Mouse (Mus musculus) testis, postnatal 14 days (tissue): ENCODE measurements around the gene Magi3.

Experiments used
- DNase-seq: peaks from one replicate; pipeline ENCODE4 v3.0.0; 2021; ENCODE audit warnings: low spot score

Gene Magi3

DNA sequence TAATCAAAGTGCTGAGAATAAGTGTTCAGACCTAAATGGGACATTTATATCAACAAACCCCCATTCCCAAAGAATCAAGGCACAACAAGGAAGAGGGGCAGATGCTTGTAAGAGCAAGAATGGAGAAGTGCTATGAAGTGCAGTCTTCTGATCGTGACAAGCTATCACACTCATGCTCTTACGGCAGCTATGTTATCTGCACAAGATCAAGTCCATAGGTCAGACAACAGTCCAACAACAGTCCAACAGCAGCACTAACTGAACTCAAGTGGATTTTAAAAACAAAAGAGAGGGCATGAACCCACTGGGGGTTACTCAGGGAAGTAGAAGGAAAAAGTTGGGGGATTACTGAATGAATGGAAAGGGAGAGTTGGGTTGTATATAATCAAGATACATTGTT, 30.4 kb downstream of the Magi3 start:
- DNase-seq = no peak

DNA sequence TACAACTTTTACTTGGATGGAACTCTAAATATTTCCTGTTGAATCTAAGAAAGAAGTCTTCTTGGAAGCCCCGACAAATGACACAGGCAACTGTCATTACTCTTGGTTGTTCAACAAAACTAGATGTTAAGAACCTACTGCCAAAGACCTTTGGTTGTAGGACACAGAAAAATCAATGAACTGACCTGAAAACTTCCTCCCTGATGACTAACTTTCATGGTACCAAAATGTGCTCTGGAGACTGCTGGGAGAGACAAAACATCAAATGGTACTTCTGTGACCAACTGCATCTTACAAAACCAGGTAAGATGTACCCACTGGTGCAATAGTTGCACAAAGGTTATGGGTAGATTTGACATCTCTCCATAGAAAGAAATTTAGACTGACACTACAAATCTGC, 30.9 kb downstream of the Magi3 start:
- no peak for DNase-seq

DNA sequence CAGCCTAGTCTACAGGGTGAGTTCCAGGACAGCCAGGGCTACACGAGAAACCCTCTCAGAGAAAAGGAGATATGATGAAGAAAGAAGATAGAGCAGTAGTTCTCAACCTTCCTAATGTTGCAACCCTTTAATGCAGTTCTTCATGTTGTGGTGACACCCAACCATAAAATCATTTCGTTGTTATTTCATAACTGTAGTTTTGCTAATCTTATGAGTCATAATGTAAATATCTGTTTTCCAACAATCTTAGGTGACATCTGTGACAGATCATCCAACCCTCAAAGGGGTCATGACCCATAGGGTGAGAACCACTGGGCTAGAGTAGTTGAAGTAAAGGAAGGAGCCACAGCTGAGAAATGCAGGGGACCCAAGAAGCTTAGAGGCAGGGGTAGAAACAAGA, 35.9 kb downstream of the Magi3 start:
- no peak for DNase-seq

DNA sequence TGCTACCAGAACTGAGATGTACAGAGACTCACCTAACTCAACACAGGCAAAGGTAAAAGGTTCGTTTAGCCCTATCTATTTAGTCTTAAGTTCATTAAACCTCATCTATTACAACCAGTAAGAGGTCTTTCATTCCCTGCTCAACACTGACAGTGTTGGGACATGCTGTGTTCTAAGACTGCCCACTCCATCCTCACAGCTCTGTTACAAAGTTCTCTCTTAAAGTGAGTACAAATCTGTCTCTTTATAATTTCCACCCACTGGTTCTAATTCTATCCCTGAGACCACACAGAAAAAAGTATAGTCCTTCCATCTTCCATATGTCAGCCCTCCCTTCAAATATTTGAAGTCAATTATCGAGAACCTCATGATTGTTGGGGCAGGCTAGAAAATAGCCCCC, 36.5 kb downstream of the Magi3 start:
- no peak for DNase-seq

DNA sequence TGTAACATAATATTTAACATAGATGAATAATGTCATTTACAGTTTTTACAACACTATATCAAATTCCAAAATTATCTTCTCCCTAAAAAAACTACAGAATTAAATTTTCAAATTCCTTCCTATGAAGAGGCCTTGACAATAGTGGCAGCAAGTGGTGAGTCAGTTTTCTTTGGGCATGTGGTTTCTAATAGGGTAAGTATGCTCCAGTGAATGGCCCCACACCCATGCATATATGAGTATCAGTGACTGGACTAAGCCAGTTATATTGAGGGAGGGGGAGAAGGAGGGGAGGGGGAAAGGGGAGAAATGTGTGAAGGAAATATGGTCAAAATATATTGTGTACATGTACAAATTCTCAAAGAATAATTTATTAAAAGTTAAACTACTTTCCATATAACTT, 37.5 kb downstream of the Magi3 start:
- DNase-seq = no peak

DNA sequence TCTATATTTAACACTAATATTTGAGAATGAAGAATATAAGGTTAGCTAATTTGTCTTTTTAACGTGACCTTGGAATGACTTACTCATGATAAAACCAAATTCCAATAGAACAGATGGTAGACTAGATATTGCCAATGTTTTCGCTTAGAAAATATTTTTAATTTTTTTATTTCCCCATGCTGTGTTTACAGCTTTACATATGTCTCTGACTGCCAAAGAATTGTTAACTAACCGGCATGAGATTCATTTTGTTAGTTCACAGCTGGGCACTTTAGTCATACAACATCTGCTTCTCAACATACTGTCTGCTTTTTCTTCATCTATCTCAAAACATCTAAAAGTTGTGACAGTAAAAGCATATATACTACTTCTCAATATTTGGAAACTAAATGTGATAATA, 58.8 kb downstream of the Magi3 start:
- no peak for DNase-seq

DNA sequence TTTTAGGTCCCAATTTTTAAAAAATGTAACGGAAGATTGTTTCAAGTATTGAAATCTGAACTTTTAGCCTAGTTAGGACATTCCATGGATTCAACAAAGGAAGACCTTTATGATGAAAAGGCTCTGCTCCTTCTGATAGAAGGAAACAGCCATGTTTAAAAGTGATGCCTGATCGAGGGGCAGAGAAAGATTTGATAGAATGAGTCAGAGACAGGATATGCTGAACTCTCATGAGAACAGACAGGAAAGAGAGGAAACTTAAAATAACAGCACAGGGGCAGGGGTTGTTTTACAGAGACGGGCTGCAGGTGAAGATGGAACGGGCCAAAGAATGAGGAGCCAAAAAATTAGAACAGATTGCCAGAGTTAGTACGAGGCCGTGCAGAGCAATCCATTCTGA, 59.6 kb downstream of the Magi3 start:
- DNase-seq = no peak

DNA sequence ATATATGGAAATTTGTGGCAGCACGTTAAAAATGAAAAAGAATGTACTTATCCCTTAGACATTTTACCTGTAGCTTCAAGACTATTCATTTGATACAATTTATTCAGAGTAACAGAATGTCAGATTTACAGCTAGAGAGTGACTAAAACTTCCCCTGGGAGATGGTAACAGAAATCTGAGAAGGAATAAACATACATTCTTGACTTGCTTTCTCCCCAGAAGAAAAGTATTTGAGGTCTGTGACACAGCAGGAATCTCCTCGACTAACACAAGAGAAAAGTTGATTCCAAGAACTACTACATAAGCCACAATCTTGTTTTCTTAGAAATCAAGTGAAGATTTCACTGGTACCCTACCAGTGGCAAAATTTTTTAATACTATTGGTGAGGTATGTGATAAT, 70.0 kb downstream of the Magi3 start:
- DNase-seq = no peak

DNA sequence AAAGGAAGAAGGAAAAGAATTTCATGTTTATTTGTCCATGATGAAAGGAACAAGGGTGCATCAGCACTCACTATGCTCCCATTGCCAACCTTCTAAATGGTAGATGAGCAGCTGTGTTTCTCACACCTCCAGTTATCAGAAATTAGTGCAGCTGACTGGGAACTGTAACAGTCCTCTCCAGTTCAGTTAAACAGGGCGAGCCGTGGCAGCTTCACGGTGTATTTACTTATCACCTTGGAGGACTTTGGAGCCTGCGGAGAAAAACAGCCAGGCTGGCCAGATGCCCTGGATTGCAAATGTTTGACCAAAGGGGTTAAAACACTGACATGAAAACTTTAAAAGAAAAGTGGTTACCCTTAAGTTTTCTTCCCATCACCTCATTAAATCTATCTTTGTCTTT, 77.8 kb downstream of the Magi3 start:
- no peak for DNase-seq

DNA sequence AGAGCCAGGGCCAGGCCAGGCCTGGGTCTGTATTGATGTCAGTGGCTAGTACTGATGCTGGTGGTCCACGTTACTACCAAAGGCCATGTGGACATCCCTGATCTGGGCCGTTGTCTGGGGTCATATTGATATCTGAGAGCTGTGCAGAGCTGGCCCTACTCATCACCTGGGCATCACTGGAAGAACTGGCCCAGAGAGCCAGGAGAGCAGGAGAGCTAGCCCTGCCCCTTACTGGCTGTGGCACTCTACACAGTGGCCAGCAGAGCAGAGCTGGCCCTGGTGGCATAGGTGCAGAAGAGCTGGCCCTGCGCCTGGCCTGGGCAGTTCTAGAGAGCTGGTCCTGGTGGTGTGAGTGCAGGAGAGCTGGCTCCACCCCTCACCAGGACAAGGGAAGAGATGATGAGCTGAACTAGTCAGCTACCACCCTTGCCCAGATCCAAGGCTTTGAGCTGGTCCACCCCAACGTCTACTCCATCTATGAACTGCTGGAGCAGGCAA, 81.2 kb downstream of the Magi3 start:
- no peak for DNase-seq

DNA sequence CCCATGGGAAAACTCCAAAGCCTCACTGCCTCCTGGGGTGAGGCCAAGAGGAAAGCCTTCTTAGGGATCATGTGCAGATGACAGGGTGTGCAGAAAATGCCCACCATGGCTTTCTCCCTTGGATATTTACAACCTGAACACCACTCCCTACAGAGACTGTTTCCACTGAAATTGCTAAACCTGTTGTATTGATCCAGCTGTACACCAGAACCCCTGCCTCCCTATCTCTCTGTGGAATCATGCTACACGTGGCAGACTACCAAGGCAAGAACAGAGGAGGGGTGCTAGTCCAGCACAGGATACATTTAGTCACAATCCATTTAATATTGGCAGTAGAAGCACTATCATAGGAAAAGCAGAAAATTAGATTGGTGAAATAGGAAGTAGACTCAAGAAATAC, 94.5 kb downstream of the Magi3 start:
- DNase-seq = no peak

DNA sequence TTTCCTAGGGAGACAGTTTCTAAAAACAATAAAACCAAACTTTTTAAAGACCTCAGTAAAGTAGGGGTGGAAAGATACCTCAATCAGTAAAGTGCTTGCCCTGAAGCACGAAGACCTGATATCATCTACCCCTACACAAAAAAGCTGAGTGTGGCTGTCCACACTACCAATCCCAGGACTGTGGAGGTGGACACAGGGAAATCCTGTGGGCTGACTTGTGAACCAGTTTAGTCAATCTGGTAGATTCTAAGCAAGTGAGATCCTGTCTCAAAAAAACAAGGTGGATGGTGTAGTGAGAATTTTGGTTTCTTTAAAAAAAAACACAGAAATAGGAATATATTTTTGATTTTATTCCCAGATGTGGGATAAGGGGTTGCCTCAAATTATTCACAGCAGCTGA, 96.3 kb downstream of the Magi3 start:
- DNase-seq = no peak

DNA sequence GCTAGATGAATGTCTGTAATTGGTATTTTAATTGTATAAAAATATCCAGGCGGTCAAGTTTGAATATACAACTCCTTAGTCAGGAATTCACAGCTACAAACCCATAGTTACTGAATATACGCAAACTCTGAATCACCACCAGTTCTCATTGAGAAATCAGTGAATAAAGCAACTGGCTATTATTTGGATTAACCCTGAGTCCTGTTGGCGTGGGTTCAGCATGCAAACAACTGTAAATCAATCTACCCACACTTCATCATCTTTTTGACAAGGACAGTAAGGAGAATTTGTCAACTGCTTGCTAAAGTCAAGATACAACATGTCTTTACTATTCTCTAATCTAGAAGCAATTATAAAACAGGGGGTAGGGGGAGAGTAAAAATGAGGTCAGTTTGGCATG, 110.7 kb downstream of the Magi3 start:
- no peak for DNase-seq

DNA sequence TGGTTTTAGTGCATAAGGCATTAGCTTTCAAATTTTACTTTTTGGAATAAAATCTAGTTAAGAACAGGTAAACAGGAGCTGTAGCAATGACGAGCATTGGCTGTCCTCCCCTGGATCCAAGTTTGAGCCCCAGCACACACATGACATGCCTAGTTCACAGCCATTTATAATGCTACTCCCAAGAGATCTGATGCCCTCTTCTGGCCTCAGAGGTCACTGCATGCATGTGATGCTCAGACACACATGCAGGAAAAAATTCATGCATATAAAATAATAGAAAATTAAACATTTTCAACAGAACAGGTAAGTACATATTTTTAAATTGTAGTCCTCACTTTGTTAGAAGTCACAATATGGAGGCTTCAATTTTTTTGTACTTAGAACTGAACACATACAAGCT, 115.2 kb downstream of the Magi3 start:
- no peak for DNase-seq

DNA sequence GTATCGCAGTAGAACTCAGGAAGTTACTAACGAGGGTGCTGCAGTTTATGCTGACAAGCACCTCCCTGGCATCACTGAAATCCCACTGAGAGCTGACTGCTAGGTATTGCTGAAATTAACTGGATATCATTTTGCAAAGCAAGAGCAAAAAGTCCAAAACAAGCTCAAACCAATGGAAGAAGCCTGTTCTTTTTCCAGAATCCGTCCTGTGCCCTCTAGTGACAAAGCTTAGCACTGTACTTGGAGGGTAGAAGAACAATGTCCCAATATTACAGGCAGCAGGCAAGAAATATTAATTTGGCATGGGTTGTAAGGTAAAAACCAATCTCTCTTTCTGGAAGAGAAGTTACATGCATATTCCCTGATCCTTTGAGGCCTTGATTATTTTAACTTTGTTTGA, 118.5 kb downstream of the Magi3 start:
- no peak for DNase-seq

DNA sequence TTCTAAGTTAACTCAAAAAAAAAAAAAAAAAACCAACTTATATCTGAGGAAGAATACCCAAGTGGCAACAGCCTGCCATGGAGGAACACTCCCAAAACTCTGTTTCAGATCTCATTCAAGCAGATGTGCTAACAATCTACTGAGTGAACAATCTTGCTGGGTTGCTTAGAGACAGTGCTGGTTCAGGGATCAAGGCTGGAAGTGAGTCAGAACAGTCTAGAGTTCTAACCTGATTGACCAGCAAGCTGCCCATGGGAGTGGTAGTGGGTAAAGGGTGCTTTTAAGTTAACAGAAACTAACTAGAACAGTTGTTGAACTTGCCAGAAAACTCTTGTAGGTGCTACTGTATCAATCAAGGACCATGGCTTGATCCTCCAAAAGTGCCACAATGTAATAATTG, 118.9 kb downstream of the Magi3 start:
- peak; percentile 12 for DNase-seq

DNA sequence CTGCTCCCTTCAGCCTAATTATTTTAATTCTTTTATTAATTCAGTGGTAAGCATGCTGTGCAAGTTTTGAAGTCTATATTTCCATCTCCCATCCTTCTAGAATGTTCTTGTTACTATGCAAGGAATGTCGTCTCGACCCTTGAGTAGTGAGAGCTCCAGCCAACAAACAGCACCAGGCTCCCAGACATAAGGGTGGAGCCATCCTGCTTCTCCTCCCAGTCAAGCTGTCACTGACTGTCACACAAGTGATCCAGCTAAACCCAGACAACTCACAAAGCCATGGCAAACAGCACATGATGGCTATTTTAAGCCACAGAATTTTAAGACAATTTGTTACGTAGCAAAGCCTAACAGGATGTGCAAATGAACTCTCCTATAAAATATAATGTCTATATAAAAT, 124.2 kb downstream of the Magi3 start:
- DNase-seq = no peak

DNA sequence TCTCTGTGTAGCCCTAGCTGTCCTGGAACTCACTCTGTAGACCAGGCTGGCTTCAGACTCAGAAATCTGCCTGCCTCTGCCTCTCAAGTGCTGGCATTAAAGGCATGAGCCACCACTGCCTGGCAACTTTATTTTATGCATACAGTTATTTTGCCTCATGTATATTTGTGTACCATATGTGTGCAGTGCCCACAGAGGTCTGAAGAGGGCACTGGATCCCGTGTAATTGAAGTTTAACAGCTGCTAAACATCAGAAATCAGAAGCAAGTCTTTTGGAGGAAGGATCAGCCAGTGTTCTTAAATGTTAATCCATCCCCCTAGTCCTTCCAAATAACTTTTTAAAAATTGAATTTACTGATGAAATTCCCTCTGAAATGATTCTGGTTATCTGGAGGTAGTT, 125.5 kb downstream of the Magi3 start:
- DNase-seq = no peak

DNA sequence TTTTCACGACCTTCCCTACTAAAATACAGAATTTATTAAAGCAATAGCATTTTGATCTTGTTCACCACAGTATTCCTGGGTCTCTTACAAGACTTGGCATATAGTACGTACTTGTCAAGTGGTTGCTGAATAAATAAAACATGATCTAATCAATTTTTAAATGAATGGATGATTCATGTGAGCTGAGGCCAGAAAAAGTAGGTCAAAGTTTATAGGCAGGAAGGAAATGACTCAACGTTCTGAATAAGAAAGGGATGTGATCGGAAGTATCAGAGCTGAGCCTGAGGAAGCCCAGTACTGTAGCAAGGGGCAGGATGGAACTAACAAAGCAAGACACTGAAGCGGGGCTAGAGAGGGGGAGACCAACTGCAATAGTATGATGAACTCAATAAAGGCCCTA, 127.4 kb downstream of the Magi3 start:
- no peak for DNase-seq

DNA sequence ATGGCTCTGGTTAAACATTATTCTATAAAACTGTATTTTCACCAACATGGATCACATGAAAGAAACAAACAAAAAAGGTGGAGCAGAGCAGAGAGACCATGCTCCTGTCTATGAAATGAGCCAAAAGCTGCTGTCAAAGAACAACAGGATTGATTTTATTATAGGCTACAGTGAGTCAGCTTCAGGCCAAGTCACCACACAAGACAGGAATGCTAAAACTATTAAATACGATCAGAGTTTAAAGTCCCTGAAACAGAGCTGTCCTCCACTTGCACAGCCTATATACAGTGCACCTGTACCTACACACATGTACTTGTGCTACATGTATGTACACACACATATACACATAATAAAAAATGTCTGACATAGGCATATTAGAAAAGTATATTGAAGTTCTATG, 138.1 kb downstream of the Magi3 start:
- no peak for DNase-seq

DNA sequence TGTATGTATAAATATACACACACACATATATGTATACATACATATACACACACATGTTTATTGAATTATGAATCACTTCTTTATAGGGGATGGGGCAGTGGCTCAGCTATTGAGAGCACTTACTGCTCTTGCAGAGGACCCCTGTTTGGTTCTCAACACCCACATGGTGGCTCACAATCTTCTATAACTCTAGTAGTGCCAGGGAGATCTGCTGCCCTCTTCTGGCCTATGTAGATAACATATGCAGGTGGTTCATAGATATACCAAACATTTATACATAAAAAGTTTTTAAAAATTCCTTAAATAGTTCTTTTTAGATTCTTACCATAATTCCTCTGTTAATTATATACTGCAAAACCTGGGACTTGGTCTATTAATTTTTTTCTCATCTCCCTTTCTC, 141.4 kb downstream of the Magi3 start:
- no peak for DNase-seq

DNA sequence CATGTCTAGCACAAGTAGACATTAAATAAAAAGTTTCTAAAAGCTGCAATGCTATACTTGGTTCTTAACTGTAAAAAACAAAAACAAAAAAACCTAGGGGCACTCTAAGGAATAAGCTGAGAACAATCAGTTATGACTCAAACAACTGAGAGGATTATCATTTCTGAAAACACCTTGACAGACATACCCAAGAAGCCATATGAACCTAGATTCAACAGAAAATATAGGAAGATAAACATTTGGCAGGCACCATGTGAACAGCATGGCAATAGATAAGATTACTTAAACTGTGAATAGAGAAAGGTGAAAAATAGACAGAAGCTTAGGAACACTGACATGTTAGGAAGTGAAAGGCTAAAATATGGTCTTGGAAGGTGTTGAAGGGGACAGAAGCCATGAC, 150.8 kb downstream of the Magi3 start:
- no peak for DNase-seq

DNA sequence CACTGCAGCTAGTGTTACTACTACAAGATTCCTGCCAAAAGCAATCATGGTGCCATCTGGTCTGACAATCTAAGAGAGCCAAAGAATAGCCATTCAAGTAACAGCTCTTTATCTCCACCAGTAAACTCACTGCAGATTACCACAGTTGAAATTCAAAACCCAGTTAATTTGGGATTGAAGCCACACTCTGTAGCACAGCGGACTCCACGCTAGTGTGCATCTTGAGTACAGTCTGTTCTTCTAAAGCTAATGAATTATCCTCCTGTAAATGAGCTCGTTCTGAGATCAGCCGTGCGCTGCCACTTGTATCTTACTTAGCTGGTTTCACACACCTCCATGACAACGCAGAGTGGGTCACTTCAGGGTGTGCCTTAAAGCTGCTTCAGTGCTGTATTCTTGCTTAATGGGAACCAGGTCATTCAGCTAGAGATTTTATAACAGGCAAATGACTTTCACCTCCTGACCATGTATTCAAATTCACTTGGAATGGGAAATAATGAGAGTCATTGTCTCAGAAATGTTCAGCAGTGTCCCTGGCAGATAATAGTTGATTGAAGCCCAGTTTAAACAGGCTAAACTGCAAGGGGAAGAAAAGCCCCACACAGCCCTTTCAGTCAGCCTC, 161.1 kb downstream of the Magi3 start:
- DNase-seq = peak; percentile 10

DNA sequence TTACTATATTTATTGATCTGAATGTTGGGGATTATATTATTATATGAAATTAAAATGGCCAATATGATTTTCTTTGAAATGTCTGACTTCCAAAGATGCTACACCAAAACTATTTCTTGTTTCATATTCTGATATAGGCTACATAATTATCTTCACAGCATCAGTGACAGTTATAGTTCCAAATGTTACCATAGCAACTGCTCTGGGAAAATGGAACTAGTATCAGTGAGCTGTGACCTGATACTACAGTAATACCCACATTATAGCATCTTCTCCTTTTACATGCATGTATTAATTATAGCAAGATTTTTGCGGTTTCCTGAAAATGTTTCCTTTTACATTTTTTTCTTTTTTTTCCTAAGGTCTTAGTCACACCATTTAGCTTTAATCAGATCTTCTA, 187.4 kb downstream of the Magi3 start:
- DNase-seq = no peak

DNA sequence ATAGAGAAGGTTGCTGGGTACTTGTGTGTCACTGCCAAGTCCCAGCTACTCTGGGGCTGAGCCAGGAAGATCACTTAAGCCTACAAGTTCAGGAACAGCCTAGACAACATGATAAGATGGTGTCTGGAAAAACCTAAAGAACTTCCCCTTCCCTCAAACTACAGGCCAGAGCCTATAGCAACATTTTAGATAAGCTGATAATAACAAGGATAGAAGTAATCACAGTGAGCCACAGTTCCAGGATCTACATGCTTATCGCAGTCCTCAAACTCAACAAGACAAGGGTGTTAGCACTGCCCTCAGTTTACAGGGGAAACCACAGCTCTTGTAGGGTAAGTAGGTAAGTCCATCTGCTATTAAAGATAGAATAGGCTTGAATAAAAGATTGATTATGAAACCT, 188.1 kb downstream of the Magi3 start:
- DNase-seq = no peak
